Mouse (Mus musculus) lung, postnatal 0 days (tissue): Measurements from ENCODE around the gene Wfdc17. TPM values are rescaled to one million over a fixed set of nuclear protein-coding genes. Genes with fewer than 3 reads are reported as not detected.

Experiments
- ATAC-seq: fragments of 200-750 bp; cut with Nextera tagmentation; 2 replicates; pipeline ENCODE4 v1.8.0; 2017; ENCODE audit warnings: moderate library complexity
- DNase-seq: peaks from one replicate; pipeline ENCODE4 v3.0.0-alpha.2; 2016; ENCODE audit warnings: low spot score
- H3K27ac ChIP-seq: fragments of 300-500 bp; sonication (generic); 2 replicates; pipeline ENCODE4 v1.5.1; 2014; ENCODE audit warnings: antibody characterized with exemption, mild to moderate bottlenecking, low read length, mixed read lengths
- H3K27me3 ChIP-seq: fragments of 300-500 bp; sonication (generic); replicated peaks from 2 replicates; pipeline ENCODE4 v1.6.1; 2014; ENCODE audit warnings: low read length, mixed read lengths; ENCODE audit not compliant: insufficient read depth
- H3K36me3 ChIP-seq: fragments of 300-500 bp; sonication (generic); 2 replicates; pipeline ENCODE4 v1.6.1; 2014; ENCODE audit warnings: low read length, mixed read lengths; ENCODE audit not compliant: insufficient read depth
- H3K4me1 ChIP-seq: fragments of 300-500 bp; sonication (generic); 2 replicates; pipeline ENCODE4 v1.6.1; 2014; ENCODE audit warnings: antibody characterized with exemption, low read depth, low read length, mixed read lengths; ENCODE audit not compliant: insufficient read depth
- H3K4me2 ChIP-seq: fragments of 300-500 bp; sonication (generic); replicated peaks from 2 replicates; pipeline ENCODE4 v1.6.1; 2014; ENCODE audit warnings: low read depth, mild to moderate bottlenecking, low read length, moderate library complexity, mixed read lengths
- H3K4me3 ChIP-seq: fragments of 300-500 bp; sonication (generic); 2 replicates; pipeline ENCODE4 v1.5.1; 2014; ENCODE audit warnings: low read depth, low read length
- H3K9ac ChIP-seq: fragments of 300-500 bp; sonication (generic); replicated peaks from 2 replicates; pipeline ENCODE4 v1.6.1; 2014; ENCODE audit warnings: low read depth, mild to moderate bottlenecking
- H3K9me3 ChIP-seq: fragments of 300-500 bp; sonication (generic); 2 replicates; pipeline ENCODE4 v1.6.1; 2016; ENCODE audit warnings: low read length, mixed read lengths
- CTCF ChIP-seq: IDR thresholded peaks from 2 replicates; pipeline ENCODE4 v1.5.1; 2016; ENCODE audit warnings: antibody characterized with exemption, mild to moderate bottlenecking
- EP300 ChIP-seq: IDR thresholded peaks from 2 replicates; pipeline ENCODE4 v1.6.1; 2016; ENCODE audit warnings: antibody characterized with exemption, mild to moderate bottlenecking, control low read depth
- WGBS: fragments of 180-500 bp; shearing (Covaris S2); extraction: QIAGEN DNeasy Blood & Tissue Kit; methylation state at CpG from one replicate; pipeline ENCODE4 v1.1.7; 2014; 5-methylcytosine and 5-hydroxymethylcytosine counted together
- polyA plus RNA-seq: library from polyadenylated mRNA; unstranded; fragments of >200 nt; fragmentation: Nextera tagmentation; extraction: Ambion mirVana; gene quantifications from 2 replicates; pipeline ENCODE4 v1.2.1, GENCODE M21; 2015

Wfdc17 gene
- polyA plus RNA-seq, 1 experiment from 2014 or later = 27.1 TPM

DNA sequence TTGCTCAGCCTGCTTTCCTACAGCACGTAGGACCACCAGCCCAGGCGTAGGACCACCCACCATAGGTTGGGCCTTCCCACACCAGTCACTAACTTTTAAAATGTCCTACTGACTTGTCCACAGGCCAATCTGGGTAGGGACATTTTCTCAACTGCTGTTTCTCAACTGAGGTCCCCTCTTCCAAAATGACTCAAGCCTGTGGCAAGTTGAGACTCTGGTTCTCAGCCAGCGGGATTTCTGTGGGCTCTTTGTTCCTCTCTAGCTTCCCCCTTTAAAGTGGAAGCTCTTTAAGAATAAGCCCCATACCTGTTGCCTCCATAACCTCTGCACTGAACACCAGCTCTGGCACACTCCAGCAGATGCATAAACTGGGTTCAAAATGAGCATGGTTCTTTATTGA lies 39.7 kb downstream of the Wfdc17 start:
- H3K36me3 ChIP-seq = no peaks in the 10 kb centered on the region
- ATAC-seq = no peak
- no peak for DNase-seq
- H3K4me1 ChIP-seq = no peaks in the 10 kb centered on the region
- H3K9ac ChIP-seq = no peak overlapping the region
- no peaks in the 10 kb centered on the region for H3K27me3 ChIP-seq
- H3K9me3 ChIP-seq = no peaks in the 10 kb centered on the region
- 73% methylated on average over 3 of the region's 3 CpGs for WGBS
- H3K4me2 ChIP-seq = no peak overlapping the region
- no peak overlapping the region for H3K4me3 ChIP-seq
- no peak for TF ChIP-seq CTCF
- no peak for TF ChIP-seq EP300
- H3K27ac ChIP-seq = no peak overlapping the region

GRCm38 (mm10) chr11:83746152-83746551 lies 42.4 kb downstream of the Wfdc17 start:
- ATAC-seq (no peak), DNase-seq (no peak)
- H3K9ac ChIP-seq = no peak overlapping the region
- TF ChIP-seq EP300 (no peak), CTCF (no peak)
- H3K4me2 ChIP-seq = no peak overlapping the region
- 44% methylated on average over 4 of the region's 4 CpGs for WGBS
- no peaks in the 10 kb centered on the region for H3K36me3 ChIP-seq
- no peaks in the 10 kb centered on the region for H3K27me3 ChIP-seq
- no peak overlapping the region for H3K4me3 ChIP-seq
- no peak overlapping the region for H3K27ac ChIP-seq
- H3K4me1 ChIP-seq = no peaks in the 10 kb centered on the region
- H3K9me3 ChIP-seq = no peaks in the 10 kb centered on the region

- no peak for DNase-seq
- Histone ChIP-seq H3K4me2 (no peak within 1 kb of the TSS), H3K4me1 (no peaks in the 10 kb centered on the region), H3K27ac (no peak within 1 kb of the TSS), H3K9ac (no peak within 1 kb of the TSS), H3K27me3 (no peaks in the 10 kb centered on the region), H3K36me3 (no peaks in the 10 kb centered on the region), H3K9me3 (no peaks in the 10 kb centered on the region), H3K4me3 (no peak within 1 kb of the TSS)
- TF ChIP-seq EP300 = no peak
- TF ChIP-seq CTCF = no peak
- ATAC-seq = no peak
- 61% methylated on average over 5 of the region's 5 CpGs for WGBS
Observed at GRCm38 (mm10) chr11:83746681-83747080, 42.9 kb downstream of the Wfdc17 start, which contains the start of gene Wfdc21. Gene Wfdc21 (plus strand): TSS chr11:83746940.

DNA sequence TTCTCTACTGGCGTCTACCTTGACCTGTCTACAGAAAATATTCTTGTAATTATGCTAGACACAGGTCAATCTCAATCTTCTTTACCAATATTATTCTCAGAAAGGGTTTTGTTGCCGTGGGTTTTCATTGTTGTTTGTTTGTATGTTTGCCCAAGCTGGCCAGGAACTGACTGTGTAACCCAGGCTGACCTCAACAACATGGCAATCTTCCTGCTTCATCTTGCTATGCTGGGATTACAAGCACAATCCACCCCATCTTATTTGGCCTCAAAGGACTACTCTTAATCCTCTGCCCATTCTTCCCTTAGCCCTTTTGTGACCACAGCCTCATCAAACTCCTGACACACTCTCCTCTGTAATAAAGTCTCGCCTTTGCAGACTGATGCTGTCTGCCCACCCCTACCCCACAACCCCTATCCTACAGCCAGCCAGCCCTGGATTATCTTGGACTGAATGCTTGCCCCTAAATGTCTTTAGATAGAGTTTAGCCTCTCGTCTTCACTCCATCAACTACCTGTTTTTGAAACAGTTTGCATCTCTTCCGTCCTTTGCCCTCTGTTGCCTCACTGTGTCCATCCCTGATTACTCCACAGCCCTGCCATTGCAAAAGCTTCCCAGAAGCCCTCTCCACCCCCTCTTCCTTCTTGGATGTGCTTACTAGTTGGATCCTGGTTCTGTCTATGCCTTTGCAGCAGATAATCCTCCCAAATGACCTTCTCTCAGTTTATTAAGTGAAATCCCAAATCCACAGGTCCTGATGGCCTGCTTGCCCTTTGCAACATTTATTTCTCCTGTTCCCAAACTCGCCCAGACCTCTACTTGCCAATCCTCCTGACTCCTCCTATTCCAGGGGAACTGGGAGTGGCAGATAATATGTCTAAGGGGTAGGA lies 43.8 kb downstream of the Wfdc17 start:
- TF ChIP-seq EP300 = no peak
- Histone ChIP-seq H3K4me2 (no peak overlapping the region), H3K27me3 (no peaks in the 10 kb centered on the region)

DNA sequence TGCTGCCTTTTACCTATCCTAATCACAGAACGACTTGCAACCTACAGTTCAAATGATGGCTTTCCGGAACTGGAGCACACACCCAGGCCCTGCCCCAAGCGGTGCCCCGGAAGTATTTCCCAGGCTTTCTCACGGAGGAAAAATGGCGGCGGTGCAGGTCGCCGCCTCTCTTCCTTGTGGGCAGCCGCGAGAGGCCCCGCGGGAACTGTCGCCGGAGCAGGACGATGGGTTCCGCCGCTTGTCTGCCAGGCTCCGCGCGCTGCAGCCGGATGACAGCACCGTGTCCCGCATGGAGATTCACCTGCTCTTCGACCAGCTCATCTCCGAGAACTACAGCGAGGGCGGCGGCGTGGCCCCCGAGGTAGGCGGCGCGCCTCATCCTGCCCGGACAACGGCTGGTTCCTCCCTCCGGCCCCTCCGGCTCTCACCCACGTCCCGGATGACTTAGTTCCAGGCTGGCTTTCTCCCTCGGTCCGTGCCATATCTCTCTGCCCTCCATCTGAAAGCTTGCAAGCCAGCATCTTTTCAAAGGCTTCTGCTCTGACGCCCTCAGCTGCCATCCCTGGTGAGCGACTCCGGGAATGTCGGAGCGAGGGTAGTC lies 49.9 kb downstream of the Wfdc17 start, which contains the start of gene Heatr6:
Gene Heatr6 (plus strand): TSS at position 116 of the 601 bp plus-strand sequence.
- Histone ChIP-seq H3K27me3 (no peaks in the 10 kb centered on the region), H3K4me1 (peaks cover 10% of the 10 kb centered on the region; the same call in 1 of the 2 replicates), H3K9me3 (no peaks in the 10 kb centered on the region), H3K4me2 (peak within 1 kb of the TSS; percentile 74), H3K4me3 (peak within 1 kb of the TSS; percentile 81), H3K36me3 (peaks cover 9% of the 10 kb centered on the region; the same call in 1 of the 2 replicates), H3K27ac (peak within 1 kb of the TSS; percentile 70), H3K9ac (peak within 1 kb of the TSS; percentile 68)
- WGBS = under 1% methylated on average over 47 of the region's 47 CpGs
- TF ChIP-seq CTCF (0 out of 2 replicates have a peak, but pooled peaks have one; percentile 12), EP300 (no peak)
- peak; percentile 99 for ATAC-seq
- peak; percentile 96 for DNase-seq

More for the DNA sequence above, 43.8 kb downstream of the Wfdc17 start:
- no peak for ATAC-seq
- H3K4me1 ChIP-seq = no peaks in the 10 kb centered on the region
- no peak overlapping the region for H3K27ac ChIP-seq
- H3K4me3 ChIP-seq = no peak overlapping the region
- 59% methylated on average over 6 of the region's 6 CpGs for WGBS
- no peaks in the 10 kb centered on the region for H3K9me3 ChIP-seq
- DNase-seq = no peak
- H3K36me3 ChIP-seq = no peaks in the 10 kb centered on the region
- no peak overlapping the region for H3K9ac ChIP-seq

DNA sequence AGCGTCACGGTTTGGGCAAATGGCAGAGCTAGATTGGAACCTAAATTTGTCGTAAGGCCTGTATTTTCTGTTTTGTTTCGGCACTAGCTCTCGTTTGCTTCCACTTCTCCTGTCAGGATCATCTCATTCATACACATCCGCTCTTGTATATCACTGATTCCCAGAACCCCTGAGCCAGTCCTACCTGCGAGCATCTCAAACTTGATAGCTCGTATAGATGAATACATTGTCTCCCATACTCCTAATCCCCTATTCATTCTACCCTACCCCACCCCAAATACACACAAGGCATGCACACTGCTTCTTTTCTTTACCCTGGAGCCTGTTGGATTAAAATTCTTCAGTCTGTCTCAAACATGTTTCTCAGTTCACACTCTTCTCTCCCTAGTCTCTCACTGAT lies 50.4 kb downstream of the Wfdc17 start:
- DNase-seq = no peak
- TF ChIP-seq EP300 = no peak
- TF ChIP-seq CTCF = no peak
- no peaks in the 10 kb centered on the region for H3K9me3 ChIP-seq
- H3K9ac ChIP-seq = peak overlapping the region; percentile 68
- peak overlapping the region; percentile 81 for H3K4me3 ChIP-seq
- peaks cover 10% of the 10 kb centered on the region; the same call in 1 of the 2 replicates for H3K4me1 ChIP-seq
- WGBS = 4% methylated on average over 8 of the region's 8 CpGs
- ATAC-seq = no peak
- H3K27ac ChIP-seq = peak overlapping the region; percentile 70
- H3K36me3 ChIP-seq = peaks cover 14% of the 10 kb centered on the region; the same call in 1 of the 2 replicates
- peak overlapping the region; percentile 74 for H3K4me2 ChIP-seq
- H3K27me3 ChIP-seq = no peaks in the 10 kb centered on the region

Other genes starting within 250 kb of the Wfdc17 start
- gene Mmp28, start 240.9 kb upstream of the Wfdc17 start, polyA plus RNA-seq = 4.2 and 5.1 TPM in 2 replicates
- gene Taf15, start 230.9 kb upstream of the Wfdc17 start, polyA plus RNA-seq = 3.2 and 4.4 TPM in 2 replicates
- gene Heatr9, start 181.8 kb upstream of the Wfdc17 start, polyA plus RNA-seq = not detected in 2 replicates
- 3.3 and 5.9 TPM in 2 replicates for gene Ccl5, start 173.5 kb upstream of the Wfdc17 start, polyA plus RNA-seq
- gene Ccl9, start 125.4 kb upstream of the Wfdc17 start, polyA plus RNA-seq = 29.8 and 36.6 TPM in 2 replicates
- 413 and 421 TPM in 2 replicates for gene Ccl6, start 110.9 kb upstream of the Wfdc17 start, polyA plus RNA-seq
- not detected in 2 replicates for gene Rpl9-ps1, start 58.4 kb upstream of the Wfdc17 start, polyA plus RNA-seq
- 3.6 and 11.2 TPM in 2 replicates for gene Ccl3, start 54.6 kb upstream of the Wfdc17 start, polyA plus RNA-seq
- 1.7 and 15.8 TPM in 2 replicates for gene Ccl4, start 41.4 kb upstream of the Wfdc17 start, polyA plus RNA-seq
- gene Wfdc18, start 5.0 kb downstream of the Wfdc17 start, polyA plus RNA-seq = 11.4 TPM in 1 of 2 replicates, not detected in the other
- gene Wfdc21, start 42.9 kb downstream of the Wfdc17 start, polyA plus RNA-seq = 13.8 and 16.6 TPM in 2 replicates
- gene Heatr6, start 49.7 kb downstream of the Wfdc17 start, polyA plus RNA-seq = 11.8 and 13.7 TPM in 2 replicates
- gene Hnf1b, start 146.1 kb downstream of the Wfdc17 start, polyA plus RNA-seq = 9.0 and 11.4 TPM in 2 replicates
- gene Ddx52, start 238.1 kb downstream of the Wfdc17 start, polyA plus RNA-seq = 23.0 and 23.3 TPM in 2 replicates